Mouse (Mus musculus): ENCODE measurements around the gene Ppm1h.

Gene Ppm1h

DNA sequence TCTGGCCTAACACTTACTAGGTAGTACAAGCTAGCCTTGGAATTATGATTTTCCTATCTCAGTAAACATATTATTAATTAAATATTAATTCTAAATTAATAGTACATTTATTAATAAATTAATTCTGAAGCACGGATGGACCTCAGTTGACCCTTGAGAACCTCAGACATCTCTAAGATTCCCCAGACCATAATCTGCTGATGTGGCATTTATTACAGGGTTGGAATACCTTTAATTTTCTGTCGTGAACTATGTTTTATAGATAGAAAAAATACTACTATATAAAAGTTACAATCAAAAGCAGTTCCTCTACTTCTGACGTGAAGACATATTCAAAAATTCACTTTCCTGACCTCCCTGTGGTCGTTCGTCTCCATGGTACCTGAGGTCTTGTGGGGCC lies 19.8 kb downstream of the Ppm1h start:
- DNase-seq (ENCODE audit: low spot score in 2 of 2), result no peak

DNA sequence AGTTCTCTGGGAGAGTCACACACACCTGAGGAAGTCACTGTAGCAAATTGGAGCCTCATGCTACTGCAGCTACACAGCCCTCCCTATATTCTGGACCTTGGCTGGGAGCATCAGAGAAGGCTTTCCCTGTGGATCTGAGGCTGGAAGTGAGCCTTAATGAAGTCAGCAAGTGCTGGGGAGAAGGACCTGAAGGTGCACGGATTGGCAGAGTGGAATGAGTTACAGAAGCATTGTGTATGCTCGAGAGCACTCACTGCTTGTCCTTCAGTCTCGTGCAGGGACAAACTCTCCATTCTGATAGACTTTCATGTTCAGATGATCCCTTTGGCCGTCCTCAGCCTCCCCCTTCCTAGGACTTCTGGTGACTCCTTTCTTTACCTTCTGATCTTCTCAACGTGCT lies 26.3 kb downstream of the Ppm1h start:
- DNase-seq (ENCODE audit: low spot score in 2 of 2), result no peak

DNA sequence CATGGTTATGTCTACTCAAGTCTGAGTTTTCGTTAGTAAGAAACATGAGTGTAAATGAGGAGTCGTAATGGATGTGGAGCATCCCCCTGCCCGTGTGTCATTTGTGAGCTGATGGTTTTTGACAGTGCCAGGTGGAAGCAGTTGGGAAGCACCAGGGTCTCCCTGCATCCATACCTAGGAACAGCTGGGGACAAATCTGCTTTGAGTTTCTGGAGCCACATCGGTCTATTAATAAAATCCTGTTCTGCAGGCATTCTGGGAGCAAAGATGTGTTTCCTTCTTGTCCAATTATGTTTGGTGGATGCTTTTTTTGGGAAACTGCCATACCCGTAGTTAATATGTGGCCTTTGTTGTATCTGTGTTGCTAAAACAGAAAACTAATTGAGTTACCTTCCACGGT lies 26.9 kb downstream of the Ppm1h start:
- no peak for DNase-seq (ENCODE audit: low spot score in 2 of 2)

- no peak for DNase-seq (ENCODE audit: low spot score in 2 of 2)
Observed at GRCm38 (mm10) chr10:122711381-122711811, 32.8 kb downstream of the Ppm1h start.

- no peak for DNase-seq (ENCODE audit: low spot score in 2 of 2)
Observed at GRCm38 (mm10) chr10:122712307-122712706, 33.7 kb downstream of the Ppm1h start.

- DNase-seq (ENCODE audit: low spot score in 2 of 2), result no peak
Observed at GRCm38 (mm10) chr10:122715856-122716255, 37.3 kb downstream of the Ppm1h start.

DNA sequence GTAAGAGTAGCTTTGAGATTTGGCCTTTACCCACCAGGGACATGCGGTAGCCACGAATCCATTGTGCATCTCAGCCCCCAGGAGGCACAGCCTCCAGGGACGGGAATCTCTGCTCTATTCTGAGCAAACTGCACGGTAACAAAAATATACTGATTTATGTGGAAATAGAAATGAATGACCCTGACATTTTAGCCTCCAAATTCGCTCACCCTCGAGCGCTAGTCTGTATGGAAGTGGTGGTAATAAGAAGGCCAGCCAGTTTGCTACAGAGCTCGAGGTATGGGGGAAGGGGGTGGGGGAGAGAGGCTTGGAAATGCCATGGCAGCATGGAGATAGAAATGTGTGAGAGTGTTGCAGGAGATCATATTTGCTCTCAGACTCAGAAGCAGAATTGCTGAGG lies 37.7 kb downstream of the Ppm1h start:
- DNase-seq (ENCODE audit: low spot score in 2 of 2), result no peak

- no peak for DNase-seq (ENCODE audit: low spot score in 2 of 2)
Observed at GRCm38 (mm10) chr10:122716739-122717474, 38.3 kb downstream of the Ppm1h start.

- DNase-seq (ENCODE audit: low spot score in 2 of 2), result no peak
Observed at GRCm38 (mm10) chr10:122717754-122718415, 39.3 kb downstream of the Ppm1h start.

DNA sequence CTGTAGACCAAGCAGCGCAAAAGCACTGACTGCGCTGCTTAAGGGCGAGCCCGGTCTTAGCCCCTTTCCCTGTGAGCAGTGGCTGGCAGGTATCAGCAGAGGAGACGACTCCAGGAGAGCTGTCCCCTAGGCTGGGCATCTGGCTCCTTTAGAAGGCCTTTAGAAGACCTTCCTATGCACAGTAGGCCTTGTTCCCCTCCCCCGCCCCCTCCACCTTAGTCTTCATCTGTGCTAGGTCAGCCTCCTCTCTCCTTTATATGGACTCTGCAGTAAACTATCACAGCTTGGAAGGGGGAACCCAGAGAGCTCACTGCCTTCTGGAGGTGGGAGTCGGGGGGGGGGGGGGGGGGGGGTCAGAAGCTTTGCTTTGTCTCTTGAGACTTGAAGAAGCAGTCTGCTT lies 40.4 kb downstream of the Ppm1h start:
- DNase-seq (ENCODE audit: low spot score in 2 of 2), result no peak

DNA sequence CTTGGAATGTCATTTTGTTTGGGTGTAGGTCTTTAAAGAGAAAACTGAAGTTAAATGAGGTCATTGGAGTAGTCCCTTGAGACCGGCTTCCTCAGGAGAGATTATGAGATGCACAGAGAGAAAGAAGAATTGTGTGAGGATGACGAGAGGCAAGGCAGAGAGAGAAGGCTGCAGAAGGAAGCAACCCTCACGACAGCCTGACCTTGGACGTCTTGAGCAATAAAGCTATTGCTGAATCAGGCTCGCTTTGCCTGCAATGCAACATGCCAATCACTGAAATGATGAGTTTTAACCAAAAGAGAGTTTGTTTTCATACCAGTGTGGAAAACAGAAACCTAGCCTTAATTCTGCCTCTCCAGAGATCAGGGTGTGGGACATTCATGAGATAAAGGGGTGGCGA lies 43.5 kb downstream of the Ppm1h start:
- no peak for DNase-seq (ENCODE audit: low spot score in 2 of 2)

DNA sequence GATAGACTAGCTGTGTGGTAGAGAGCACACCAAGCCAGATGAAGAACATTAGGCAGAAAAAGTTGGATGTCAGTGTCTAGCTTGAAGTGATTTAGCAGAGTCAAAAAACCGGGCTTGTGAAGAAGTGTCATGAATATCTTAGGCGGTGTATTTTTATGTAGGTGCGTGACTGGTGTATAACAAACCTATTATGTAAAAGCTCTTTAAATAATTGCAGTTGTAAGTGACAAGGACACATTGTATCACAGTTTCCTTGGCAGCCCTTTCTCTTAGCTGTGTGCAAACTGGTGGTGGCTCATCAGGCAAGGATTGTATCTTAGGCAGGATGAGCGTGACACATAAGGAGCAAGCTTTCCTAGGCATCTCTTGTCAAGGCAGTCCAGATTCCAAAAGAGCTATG lies 46.1 kb downstream of the Ppm1h start:
- no peak for DNase-seq (ENCODE audit: low spot score in 2 of 2)

DNA sequence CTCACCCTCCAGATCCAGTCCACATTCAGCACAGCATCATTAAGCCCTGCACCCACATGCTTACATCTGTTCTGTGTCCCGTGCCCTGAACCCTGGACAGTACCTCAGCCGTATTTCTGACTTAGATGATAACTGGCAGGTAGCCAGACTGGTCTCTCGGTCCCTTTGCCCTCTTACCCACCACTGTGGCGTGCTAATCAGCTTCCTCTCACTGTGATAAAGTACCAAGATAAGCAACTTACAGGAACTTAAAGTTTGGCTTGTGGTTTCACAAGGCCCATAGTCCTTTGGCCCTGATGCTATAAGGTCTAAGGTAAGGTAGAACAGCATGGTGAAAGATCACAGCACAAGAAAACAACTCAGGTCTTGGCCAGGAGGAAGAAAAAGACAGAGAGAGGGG lies 48.7 kb downstream of the Ppm1h start:
- no peak for DNase-seq (ENCODE audit: low spot score in 2 of 2)

- DNase-seq (ENCODE audit: low spot score in 2 of 2), result no peak
Observed at GRCm38 (mm10) chr10:122728172-122728571, 49.6 kb downstream of the Ppm1h start.

GRCm38 (mm10) chr10:122732146-122732545 lies 53.6 kb downstream of the Ppm1h start:
- no peak for DNase-seq (ENCODE audit: low spot score in 2 of 2)

DNA sequence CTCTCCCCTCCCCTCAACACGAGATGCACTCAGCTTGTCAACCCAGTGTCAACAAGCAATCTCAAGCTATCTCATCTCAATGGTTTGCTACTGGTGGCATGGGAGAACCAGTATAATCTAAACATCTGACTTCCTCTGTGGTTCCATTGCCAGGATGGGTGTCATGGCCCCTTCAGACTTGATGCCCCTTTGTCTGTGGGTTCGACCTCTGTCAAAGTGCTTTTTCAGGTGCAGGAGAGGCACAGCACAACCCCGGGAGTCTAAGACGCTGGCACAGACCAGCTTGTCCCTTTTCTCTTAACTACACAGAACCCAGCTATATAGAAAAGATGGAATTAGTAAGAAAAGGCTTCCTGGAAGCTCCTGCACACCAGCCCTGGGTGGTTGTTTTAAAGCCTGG lies 56.0 kb downstream of the Ppm1h start:
- no peak for DNase-seq (ENCODE audit: low spot score in 2 of 2)

- no peak for DNase-seq (ENCODE audit: low spot score in 2 of 2)
Observed at GRCm38 (mm10) chr10:122735284-122735784, 56.8 kb downstream of the Ppm1h start.

- DNase-seq (ENCODE audit: low spot score in 2 of 2), result no peak
Observed at GRCm38 (mm10) chr10:122736835-122737234, 58.3 kb downstream of the Ppm1h start.

DNA sequence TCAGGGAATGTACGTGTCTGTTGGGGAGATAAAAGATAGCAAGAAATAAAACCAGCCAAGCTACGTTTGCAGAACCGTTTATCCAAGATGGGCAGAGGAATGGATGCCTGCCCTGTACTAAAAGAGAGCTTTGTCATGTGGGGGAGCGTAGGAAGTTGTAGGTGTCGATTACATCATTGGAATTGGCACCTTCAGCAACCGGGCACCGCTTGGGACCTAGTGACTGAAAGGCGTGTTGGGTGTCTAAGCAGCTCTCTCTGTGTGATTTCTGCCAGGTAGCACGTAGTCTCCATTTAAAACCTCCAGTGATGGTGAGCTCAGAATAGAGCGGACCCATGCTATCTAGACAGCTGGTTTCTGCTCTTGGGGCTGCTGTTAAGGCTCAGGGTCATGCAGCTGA lies 60.0 kb downstream of the Ppm1h start:
- no peak for DNase-seq (ENCODE audit: low spot score in 2 of 2)

GRCm38 (mm10) chr10:122739037-122739436 lies 60.5 kb downstream of the Ppm1h start:
- no peak for DNase-seq (ENCODE audit: low spot score in 2 of 2)

- DNase-seq (ENCODE audit: low spot score in 2 of 2), result no peak
Observed at GRCm38 (mm10) chr10:122740117-122740516, 61.6 kb downstream of the Ppm1h start.

- no peak for DNase-seq (ENCODE audit: low spot score in 2 of 2)
Observed at GRCm38 (mm10) chr10:122741191-122741590, 62.6 kb downstream of the Ppm1h start.

GRCm38 (mm10) chr10:122742136-122742535 lies 63.6 kb downstream of the Ppm1h start:
- DNase-seq (ENCODE audit: low spot score in 2 of 2), result no peak

Data from urinary bladder, postnatal 4 days (tissue).